Mouse (Mus musculus) heart, postnatal 0 days (tissue): ENCODE measurements around the gene Ndnf. TPM values are rescaled to one million over a fixed set of nuclear protein-coding genes. Genes with fewer than 3 reads are reported as not detected.

Experiments
- ATAC-seq: fragments of 200-750 bp; cut with Nextera tagmentation; 2 replicates; pipeline ENCODE4 v1.8.0; 2017; ENCODE audit warnings: low read depth, moderate number of reproducible peaks, moderate library complexity; ENCODE audit not compliant: insufficient read depth
- DNase-seq: peaks from one replicate; pipeline ENCODE4 v3.0.0-alpha.2; 2016; ENCODE audit warnings: low spot score
- H3K27ac ChIP-seq: fragments of 300-500 bp; sonication (generic); 2 replicates; pipeline ENCODE4 v1.5.1; 2014; ENCODE audit warnings: low read depth, mild to moderate bottlenecking
- H3K27me3 ChIP-seq: fragments of 300-500 bp; sonication (generic); 2 replicates; pipeline ENCODE4 v1.6.1; 2014; ENCODE audit warnings: low read length, mixed read lengths; ENCODE audit not compliant: control insufficient read depth, insufficient read depth
- H3K36me3 ChIP-seq: fragments of 300-500 bp; sonication (generic); replicated peaks from 2 replicates; pipeline ENCODE4 v1.6.1; 2014; ENCODE audit warnings: low read length, mixed read lengths; ENCODE audit not compliant: control insufficient read depth, insufficient read depth
- H3K4me1 ChIP-seq: fragments of 300-500 bp; sonication (generic); 2 replicates; pipeline ENCODE4 v1.6.1; 2014; ENCODE audit warnings: antibody characterized with exemption; ENCODE audit not compliant: control insufficient read depth, insufficient read depth
- H3K4me2 ChIP-seq: fragments of 300-500 bp; sonication (generic); 2 replicates; pipeline ENCODE4 v1.6.1; 2014; ENCODE audit warnings: low read depth, mild to moderate bottlenecking, low read length, moderate library complexity
- H3K4me3 ChIP-seq: fragments of 300-500 bp; sonication (generic); 2 replicates; pipeline ENCODE4 v1.5.1; 2014; ENCODE audit warnings: low read depth, low read length
- H3K9ac ChIP-seq: fragments of 300-500 bp; sonication (generic); replicated peaks from 2 replicates; pipeline ENCODE4 v1.6.1; 2014; ENCODE audit warnings: low read depth, low read length, mixed read lengths
- H3K9me3 ChIP-seq: fragments of 300-500 bp; sonication (generic); replicated peaks from 2 replicates; pipeline ENCODE4 v1.6.1; 2016; ENCODE audit warnings: low read length; ENCODE audit not compliant: control insufficient read depth
- CTCF ChIP-seq: IDR thresholded peaks from 2 replicates; pipeline ENCODE4 v1.5.1; 2016; ENCODE audit warnings: antibody characterized with exemption, control low read depth, low read depth
- EP300 ChIP-seq: IDR thresholded peaks from 2 replicates; pipeline ENCODE4 v1.6.1; 2016; ENCODE audit warnings: antibody characterized with exemption, low read depth
- WGBS: fragments of 180-500 bp; shearing (Covaris S2); extraction: QIAGEN DNeasy Blood & Tissue Kit; methylation state at CpG from one replicate; pipeline ENCODE4 v1.1.7; 2014; 5-methylcytosine and 5-hydroxymethylcytosine counted together
- polyA plus RNA-seq: library from polyadenylated mRNA; unstranded; fragments of >200 nt; fragmentation: Nextera tagmentation; extraction: Ambion mirVana; gene quantifications from 2 replicates; pipeline ENCODE4 v1.2.1, GENCODE M21; 2015
- total RNA-seq: library from RNA; depleted of rRNA; stranded (reverse); fragments of >200 nt; gene quantifications from 2 replicates; pipeline ENCODE4 v1.2.3, GENCODE M21; 2014; ENCODE audit warnings: low replicate concordance

Ndnf gene
- total and polyA plus RNA-seq, 2 experiments from 2014 or later, result 2.3 to 4.2 TPM

DNA sequence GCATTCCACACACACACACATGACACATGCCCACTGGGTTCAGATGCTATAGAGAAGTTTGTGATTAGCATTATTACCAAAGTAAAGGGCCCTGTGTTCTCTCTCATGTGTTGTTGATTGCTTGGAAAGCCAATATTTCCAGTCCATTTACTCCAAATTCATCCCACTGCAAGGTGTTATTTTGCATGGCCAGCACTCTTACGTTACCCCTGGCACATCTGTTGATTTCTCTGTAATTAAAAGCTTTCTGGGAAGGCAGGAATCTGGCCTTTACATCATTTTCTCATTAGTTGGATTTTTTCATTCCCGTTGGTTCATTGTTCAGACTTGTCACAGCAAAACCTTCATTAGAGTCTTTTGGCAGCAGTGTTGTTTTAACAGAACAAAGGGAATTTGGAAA is 54.3 kb downstream of the Ndnf start:
- Histone ChIP-seq H3K9ac (no peak overlapping the region), H3K9me3 (no peaks in the 10 kb centered on the region), H3K4me2 (no peak overlapping the region), H3K36me3 (no peaks in the 10 kb centered on the region), H3K4me3 (no peak overlapping the region), H3K27ac (no peak overlapping the region), H3K4me1 (no peaks in the 10 kb centered on the region), H3K27me3 (no peaks in the 10 kb centered on the region)
- 69% methylated on average over 2 of the region's 2 CpGs for WGBS
- no peak for ATAC-seq
- no peak for DNase-seq
- TF ChIP-seq CTCF, result no peak
- no peak for TF ChIP-seq EP300

- Histone ChIP-seq H3K4me2 (no peak overlapping the region), H3K9ac (no peak overlapping the region), H3K27ac (no peak overlapping the region), H3K9me3 (no peaks in the 10 kb centered on the region), H3K27me3 (no peaks in the 10 kb centered on the region), H3K36me3 (no peaks in the 10 kb centered on the region), H3K4me1 (no peaks in the 10 kb centered on the region), H3K4me3 (no peak overlapping the region)
- whole genome bisulfite sequencing, result 79% methylated on average over 3 of the region's 3 CpGs
- TF ChIP-seq EP300 (no peak), CTCF (no peak)
- no peak for ATAC-seq
- no peak for DNase-seq
Observed at GRCm38 (mm10) chr6:65728261-65728660, 56.9 kb downstream of the Ndnf start.

GRCm38 (mm10) chr6:65739442-65739841 is 68.1 kb downstream of the Ndnf start:
- peak; percentile 83 for TF ChIP-seq EP300
- no peak for TF ChIP-seq CTCF
- Histone ChIP-seq H3K9me3 (no peaks in the 10 kb centered on the region), H3K4me1 (peaks cover 3% of the 10 kb centered on the region), H3K27ac (peak overlapping the region; percentile 32), H3K36me3 (no peaks in the 10 kb centered on the region), H3K4me3 (no peak overlapping the region), H3K4me2 (no peak overlapping the region), H3K9ac (no peak overlapping the region), H3K27me3 (no peaks in the 10 kb centered on the region)
- ATAC-seq, result peak; percentile 96
- WGBS, result 22% methylated on average over 6 of the region's 8 CpGs
- DNase-seq, result peak; percentile 88

GRCm38 (mm10) chr6:65743144-65743870 is 71.9 kb downstream of the Ndnf start:
- H3K36me3 ChIP-seq, result no peaks in the 10 kb centered on the region
- no peak overlapping the region for H3K9ac ChIP-seq
- TF ChIP-seq EP300, result no peak
- TF ChIP-seq CTCF, result no peak
- H3K4me3 ChIP-seq, result no peak overlapping the region
- ATAC-seq (no peak), DNase-seq (no peak)
- WGBS, result 63% methylated on average over 1 of the region's 1 CpGs
- no peak overlapping the region for H3K4me2 ChIP-seq
- peaks cover 3% of the 10 kb centered on the region for H3K4me1 ChIP-seq
- H3K27ac ChIP-seq, result no peak overlapping the region
- no peaks in the 10 kb centered on the region for H3K27me3 ChIP-seq
- 0 out of 2 replicates have a peak, but pooled peaks cover 3% of the 10 kb centered on the region for H3K9me3 ChIP-seq

GRCm38 (mm10) chr6:65743871-65744202 is 72.4 kb downstream of the Ndnf start:
- no peak overlapping the region for H3K27ac ChIP-seq
- no peak overlapping the region for H3K4me2 ChIP-seq
- TF ChIP-seq CTCF, result no peak
- no peak for TF ChIP-seq EP300
- no peaks in the 10 kb centered on the region for H3K36me3 ChIP-seq
- H3K27me3 ChIP-seq, result no peaks in the 10 kb centered on the region
- DNase-seq, result no peak
- no peak for ATAC-seq
- H3K9me3 ChIP-seq, result 0 out of 2 replicates have a peak, but pooled peaks cover 3% of the 10 kb centered on the region
- peaks cover 3% of the 10 kb centered on the region for H3K4me1 ChIP-seq
- H3K9ac ChIP-seq, result no peak overlapping the region
- no peak overlapping the region for H3K4me3 ChIP-seq

GRCm38 (mm10) chr6:65758214-65758613 is 86.8 kb downstream of the Ndnf start:
- ATAC-seq (no peak), DNase-seq (no peak)
- H3K9me3 ChIP-seq, result no peaks in the 10 kb centered on the region

More at GRCm38 (mm10) chr6:65758214-65758613, 86.8 kb downstream of the Ndnf start:
- Histone ChIP-seq H3K27me3 (no peaks in the 10 kb centered on the region), H3K9ac (no peak overlapping the region), H3K27ac (no peak overlapping the region), H3K4me3 (no peak overlapping the region), H3K4me2 (no peak overlapping the region), H3K36me3 (no peaks in the 10 kb centered on the region), H3K4me1 (no peaks in the 10 kb centered on the region)
- 65% methylated on average over 7 of the region's 7 CpGs for WGBS
- TF ChIP-seq CTCF (no peak), EP300 (no peak)
